Mouse (Mus musculus) CD4-positive, CD25-positive, alpha-beta regulatory T cell (primary cell): ENCODE results near the gene Olfr1351. TPM values are rescaled to one million over a fixed set of nuclear protein-coding genes. Genes with fewer than 3 reads are reported as not detected.

Experiments
- polyA plus RNA-seq: library from polyadenylated mRNA; unstranded; fragments of 100-300 nt; shearing (Covaris generic); gene quantifications from one replicate; pipeline ENCODE4 v1.2.1, GENCODE M21; 2017

Gene Olfr1351
- polyA plus RNA-seq, result not detected

DNA sequence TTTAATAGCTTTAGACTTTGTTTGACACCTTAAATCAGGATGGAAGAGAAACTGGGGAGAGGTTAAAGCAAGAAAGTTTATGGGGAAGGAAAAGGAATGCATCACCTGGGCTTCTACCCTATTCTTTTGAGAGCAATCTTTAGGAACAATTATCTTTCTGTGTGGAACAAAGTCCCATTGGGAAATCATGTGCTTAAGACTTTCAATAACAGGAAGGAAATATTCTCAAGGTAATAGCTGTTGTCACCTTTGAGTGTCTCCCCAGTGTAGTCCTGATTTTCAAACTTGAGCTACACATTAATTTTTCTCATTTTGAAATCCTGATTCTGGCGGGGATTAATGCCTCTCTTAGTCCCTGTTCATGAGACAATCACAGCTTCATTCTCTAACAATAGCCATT is at the start of gene Olfr1351:
Olfr1351 (plus strand) TSS at position 301 of the 400 bp plus-strand sequence.

DNA sequence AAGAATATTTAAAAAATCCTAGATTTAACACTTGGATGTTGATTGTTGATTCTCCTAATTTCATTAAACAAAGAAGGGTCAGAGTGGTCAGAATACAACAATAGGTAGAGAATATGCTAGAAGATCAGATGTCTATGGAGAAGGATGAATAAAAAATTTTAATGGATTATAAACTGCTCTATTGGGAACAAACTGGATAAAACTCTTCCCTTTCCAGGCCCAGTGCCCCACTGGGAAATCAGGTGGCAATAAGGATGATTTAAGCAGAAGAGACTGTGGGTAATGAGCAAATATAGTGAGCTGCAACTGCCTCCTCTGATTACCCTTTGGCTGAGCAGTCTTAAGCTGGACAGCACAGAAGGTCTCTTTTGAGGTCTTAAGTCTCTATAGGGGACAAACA is 49.3 kb upstream of the Olfr1351 start, which contains the start of gene Olfr1353:
Olfr1353 (plus strand) TSS at position 301 of the 400 bp plus-strand sequence.

DNA sequence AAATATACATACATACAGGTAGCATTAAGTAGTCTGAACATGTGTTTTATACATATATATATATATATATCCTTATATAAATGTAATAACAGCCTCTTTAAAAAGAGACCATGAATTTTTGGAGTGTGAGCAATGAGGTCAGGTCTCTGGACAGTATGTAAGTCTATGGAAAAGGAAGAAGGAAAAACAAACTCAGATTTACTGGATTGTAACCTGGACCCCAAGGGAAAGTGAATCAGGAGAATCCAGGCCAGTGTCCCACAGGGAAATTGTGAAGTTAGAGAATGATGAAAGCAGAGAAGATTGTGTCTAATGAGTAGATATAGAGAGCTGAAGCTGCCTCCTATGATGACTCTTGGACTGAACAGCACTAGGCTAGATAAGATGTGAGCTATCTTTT is 31.5 kb upstream of the Olfr1351 start, which contains the start of gene Olfr1352:
Olfr1352 (plus strand) TSS at position 301 of the 400 bp plus-strand sequence.

DNA sequence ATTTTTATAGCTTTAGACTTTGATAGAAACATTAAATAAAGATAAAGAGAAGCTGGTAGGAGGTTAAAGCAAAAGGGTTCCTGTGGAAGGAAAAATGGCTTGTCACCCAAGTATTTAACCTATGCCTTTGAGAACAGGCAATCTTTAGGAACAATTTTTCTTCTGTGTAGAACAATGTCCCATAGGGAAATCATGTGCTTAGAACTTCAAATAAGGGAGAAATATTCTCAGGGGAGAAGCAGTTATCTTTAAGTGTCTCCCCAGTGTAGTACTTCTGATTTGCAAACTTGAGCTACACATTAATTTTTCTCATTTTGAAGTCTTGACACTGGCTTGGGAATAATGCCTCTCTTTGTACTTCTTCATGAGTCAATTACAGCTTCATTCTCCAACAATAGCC is 16.2 kb downstream of the Olfr1351 start, which contains the start of gene Olfr57:
Olfr57 (plus strand) TSS at position 301 of the 400 bp plus-strand sequence.

Other genes starting within 250 kb of the Olfr1351 start
- gene Slc1a6, start 232.0 kb upstream of the Olfr1351 start, polyA plus RNA-seq, result not detected
- gene Olfr1356, start 160.3 kb upstream of the Olfr1351 start, polyA plus RNA-seq, result not detected
- not detected for gene Olfr1355, start 136.9 kb upstream of the Olfr1351 start, polyA plus RNA-seq
- gene Olfr1354, start 99.3 kb upstream of the Olfr1351 start, polyA plus RNA-seq, result not detected
- not detected for gene Olfr8, start 61.8 kb upstream of the Olfr1351 start, polyA plus RNA-seq
- not detected for gene Olfr1353, start 49.2 kb upstream of the Olfr1351 start, polyA plus RNA-seq
- not detected for gene Olfr1352, start 31.4 kb upstream of the Olfr1351 start, polyA plus RNA-seq
- 0.11 TPM for gene Olfr57, start 16.3 kb downstream of the Olfr1351 start, polyA plus RNA-seq
- 23.9 TPM for gene 2610008E11Rik, start 85.1 kb downstream of the Olfr1351 start, polyA plus RNA-seq
- gene Vmn2r80, start 136.3 kb downstream of the Olfr1351 start, polyA plus RNA-seq, result not detected
- not detected for gene Vmn2r81, start 235.2 kb downstream of the Olfr1351 start, polyA plus RNA-seq